Mouse (Mus musculus): Measurements from ENCODE around the gene Uba7.
"Not testable (repeated sequence)": the region's sequence is repeated elsewhere in the genome, so short reads cannot be mapped to it uniquely, and the experiment has no call there.

Gene Uba7

GRCm38 (mm10) chr9:107992197-107992596, 16.9 kb downstream of the Uba7 start, which contains the start of gene Cdhr4:
Gene Cdhr4, plus strand, starts transcription at chr9:107992497.
- no peak for DNase-seq (ENCODE audit: low read depth, low spot score)

DNA sequence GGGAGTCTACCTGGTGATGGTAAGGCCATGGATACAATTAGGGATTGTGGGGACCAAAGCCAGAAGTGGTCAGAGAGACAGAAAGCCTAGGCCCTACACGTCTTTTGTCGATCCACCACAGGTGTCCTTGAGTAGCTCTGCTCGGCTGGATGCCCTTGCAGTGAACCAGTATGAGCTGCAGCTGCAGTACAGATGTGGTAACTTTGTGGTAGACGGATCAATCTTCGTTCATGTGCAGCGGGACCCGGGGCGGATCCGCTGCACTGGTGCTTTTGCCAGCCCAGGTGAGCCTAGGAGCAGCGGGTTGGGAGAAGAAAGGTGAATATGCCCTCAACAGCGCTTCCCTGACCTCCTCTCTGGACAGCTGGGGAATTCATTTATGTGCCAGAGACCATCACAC, 17.7 kb downstream of the Uba7 start:
- DNase-seq (ENCODE audit: low read depth, low spot score), result no peak

GRCm38 (mm10) chr9:107994464-107994863, 19.2 kb downstream of the Uba7 start:
- peak; percentile 34 for DNase-seq (ENCODE audit: low read depth, low spot score)

GRCm38 (mm10) chr9:107995513-107995912, 20.2 kb downstream of the Uba7 start:
- DNase-seq (ENCODE audit: low read depth, low spot score), result no peak

DNA sequence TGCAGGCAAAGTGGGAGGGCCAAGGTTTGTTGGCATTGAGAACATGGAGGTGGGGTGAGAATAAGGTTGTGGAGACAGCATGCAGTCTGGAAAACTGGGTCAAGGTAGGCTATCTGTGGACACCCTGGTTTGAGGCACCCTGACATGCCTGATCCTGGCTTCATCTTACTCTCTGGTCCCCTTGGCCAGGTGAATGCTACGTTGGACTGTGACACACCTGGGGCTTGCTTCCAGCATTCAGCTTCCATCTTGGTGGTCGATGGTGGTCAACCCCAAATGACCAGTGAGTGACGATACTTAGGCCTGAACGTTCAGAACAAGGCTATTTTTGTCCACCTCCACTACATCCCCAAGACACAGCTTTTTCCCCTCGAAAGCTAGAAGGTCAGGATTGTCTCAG, 20.7 kb downstream of the Uba7 start, which contains the start of gene Gm20662:
Gene Gm20662 (plus strand): TSS at position 301 of the 400 bp plus-strand sequence.
- DNase-seq (ENCODE audit: low read depth, low spot score), result no peak

DNA sequence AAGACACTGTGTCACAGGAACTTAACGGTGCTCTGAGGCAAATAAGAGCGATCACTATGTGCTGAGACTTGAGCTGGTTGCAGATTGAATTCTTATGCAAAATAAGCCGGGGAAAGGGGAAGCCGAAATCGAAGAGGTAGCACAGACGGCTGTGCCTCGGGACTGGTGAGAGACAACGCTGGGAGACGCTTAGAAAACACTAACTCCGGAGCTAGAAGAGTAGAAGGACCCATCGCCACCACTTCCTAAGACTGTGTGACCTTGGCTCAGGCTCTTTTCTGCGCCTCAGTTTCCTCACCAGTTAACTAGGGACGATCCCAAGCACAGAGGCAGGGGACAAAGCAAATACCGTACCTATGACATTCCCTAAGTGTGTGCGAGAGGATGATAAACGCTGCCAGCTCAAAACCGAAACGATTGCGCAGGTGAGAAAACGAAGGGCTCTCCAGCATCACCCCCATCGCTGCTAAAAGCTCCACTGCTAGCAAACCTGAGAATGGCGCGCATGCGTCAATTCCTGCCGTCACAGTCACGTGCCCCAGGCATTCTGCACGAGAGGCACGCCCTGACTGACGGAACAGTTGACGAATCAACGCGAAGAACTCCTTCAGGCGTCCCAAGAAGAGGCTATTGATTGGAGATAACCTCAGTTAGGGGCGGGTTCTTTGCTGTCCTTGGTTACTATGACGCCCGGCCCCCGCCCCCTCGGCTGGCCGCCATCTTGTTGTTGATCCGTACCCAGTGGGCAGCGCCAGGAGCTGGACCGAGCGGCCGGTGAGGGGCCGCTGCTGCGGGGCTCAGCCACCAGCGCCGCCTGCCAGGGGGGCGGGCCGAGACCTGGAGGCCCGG, 26.8 kb downstream of the Uba7 start, which contains the start of gene Ip6k1:
Gene Ip6k1 (plus strand): TSS at position 580 of the 849 bp plus-strand sequence.
- DNase-seq (ENCODE audit: low read depth, low spot score), result peak; percentile 100

- peak; percentile 50 for DNase-seq (ENCODE audit: low read depth, low spot score)
These were observed 27.6 kb downstream of the Uba7 start for GRCm38 (mm10) chr9:108002778-108003530.

DNA sequence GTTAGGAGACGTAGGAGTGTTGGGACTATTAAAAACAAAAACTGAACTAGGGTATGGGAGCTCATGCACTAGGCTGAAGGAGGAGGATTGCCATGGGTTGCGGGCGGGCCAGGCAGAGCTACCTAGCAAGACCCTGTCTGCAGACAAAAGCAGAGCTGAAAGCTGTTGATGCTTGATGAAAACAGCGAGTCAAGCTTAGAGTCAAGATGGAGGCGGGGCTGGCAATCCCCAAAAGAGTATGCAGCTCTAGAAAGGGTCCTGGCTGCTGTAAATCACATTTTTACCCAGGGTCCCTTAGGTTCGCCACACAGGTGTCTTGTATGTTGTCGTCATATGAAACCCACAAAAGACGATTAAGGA, 28.2 kb downstream of the Uba7 start:
- DNase-seq (ENCODE audit: low read depth, low spot score), result peak; percentile 52

GRCm38 (mm10) chr9:108008041-108008440, 32.7 kb downstream of the Uba7 start:
- no peak for DNase-seq (ENCODE audit: low read depth, low spot score)

- peak; percentile 38 for DNase-seq (ENCODE audit: low read depth, low spot score)
These were observed 35.1 kb downstream of the Uba7 start for GRCm38 (mm10) chr9:108010385-108010784.

GRCm38 (mm10) chr9:108013577-108013976, 38.3 kb downstream of the Uba7 start:
- DNase-seq (ENCODE audit: low read depth, low spot score), result not testable (repeated sequence)

DNA sequence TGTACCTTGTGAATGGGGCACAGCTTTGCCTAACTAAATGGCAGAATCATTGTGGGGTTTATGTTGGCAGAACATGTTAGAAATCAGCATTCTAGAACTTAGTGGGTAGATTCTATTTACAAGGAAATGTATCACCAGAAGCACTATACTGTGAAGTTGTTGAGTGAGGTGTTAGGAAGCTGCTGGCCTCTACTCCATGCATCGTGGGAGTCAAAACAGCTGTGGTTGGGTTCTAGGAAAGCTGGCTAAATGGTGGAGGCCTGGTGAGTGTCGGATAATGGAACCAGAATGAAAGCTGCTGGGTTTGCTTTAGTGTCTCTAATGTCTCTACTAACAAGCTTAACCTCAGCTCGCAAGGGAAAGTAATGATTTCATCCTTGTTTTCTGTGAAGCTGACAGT, 41.8 kb downstream of the Uba7 start:
- no peak for DNase-seq (ENCODE audit: low read depth, low spot score)

GRCm38 (mm10) chr9:108020741-108021140, 45.4 kb downstream of the Uba7 start:
- no peak for DNase-seq (ENCODE audit: low read depth, low spot score)

- no peak for DNase-seq (ENCODE audit: low read depth, low spot score)
These were observed 47.9 kb downstream of the Uba7 start for GRCm38 (mm10) chr9:108023216-108023615.

DNA sequence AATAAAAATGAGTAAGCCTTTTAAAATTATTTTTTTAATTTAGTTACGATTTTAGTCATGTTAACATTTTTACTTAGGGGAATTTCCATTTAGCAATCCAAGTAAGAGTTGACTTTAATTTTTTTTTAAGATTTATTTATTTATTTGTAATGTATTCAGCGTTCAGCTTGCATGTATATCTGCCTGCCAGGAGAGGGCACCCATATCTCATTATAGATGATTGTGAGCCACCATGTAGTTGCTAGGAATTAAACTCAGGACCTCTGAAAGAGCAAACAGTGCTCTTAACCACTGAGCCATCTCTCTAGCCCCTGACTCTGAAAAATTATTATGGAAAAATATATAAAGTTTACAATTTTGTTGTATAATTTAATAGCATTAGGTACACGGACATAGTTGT, 51.3 kb downstream of the Uba7 start:
- no peak for DNase-seq (ENCODE audit: low read depth, low spot score)

- DNase-seq (ENCODE audit: low read depth, low spot score), result no peak
These were observed 52.6 kb downstream of the Uba7 start for GRCm38 (mm10) chr9:108027867-108028266.

- DNase-seq (ENCODE audit: low read depth, low spot score), result no peak
These were observed 56.8 kb downstream of the Uba7 start for GRCm38 (mm10) chr9:108032126-108032525.

Data from CD4-positive helper T cell, adult 2 months (primary cell).